Mouse (Mus musculus) kidney, embryonic 15.5 days (tissue): ENCODE measurements around the gene Flnb. TPM values are rescaled to one million over a fixed set of nuclear protein-coding genes. Genes with fewer than 3 reads are reported as not detected.

Experiments used
- ATAC-seq: fragments of 200-750 bp; cut with Nextera tagmentation; replicated peaks from 2 replicates; pipeline ENCODE4 v1.8.0; 2017; ENCODE audit warnings: moderate TSS enrichment; ENCODE audit not compliant: low FRiP score
- H3K27ac ChIP-seq: fragments of 300-500 bp; sonication (generic); 2 replicates; pipeline ENCODE4 v1.5.1; 2015; ENCODE audit warnings: mild to moderate bottlenecking, inconsistent platforms
- H3K27me3 ChIP-seq: fragments of 300-500 bp; sonication (generic); 2 replicates; pipeline ENCODE4 v1.6.1; 2015; ENCODE audit warnings: inconsistent platforms
- H3K36me3 ChIP-seq: fragments of 300-500 bp; sonication (generic); 2 replicates; pipeline ENCODE4 v1.6.1; 2015; ENCODE audit warnings: inconsistent platforms
- H3K4me1 ChIP-seq: fragments of 300-500 bp; sonication (generic); 2 replicates; pipeline ENCODE4 v1.6.1; 2015; ENCODE audit warnings: inconsistent platforms
- H3K4me2 ChIP-seq: fragments of 300-500 bp; sonication (generic); 2 replicates; pipeline ENCODE4 v1.6.1; 2015; ENCODE audit warnings: moderate library complexity, mild to moderate bottlenecking, inconsistent platforms
- H3K4me3 ChIP-seq: fragments of 300-500 bp; sonication (generic); replicated peaks from 2 replicates; pipeline ENCODE4 v1.5.1; 2015; ENCODE audit warnings: mild to moderate bottlenecking, inconsistent platforms
- H3K9ac ChIP-seq: fragments of 300-500 bp; sonication (generic); 2 replicates; pipeline ENCODE4 v1.6.1; 2015; ENCODE audit warnings: mild to moderate bottlenecking, inconsistent platforms
- H3K9me3 ChIP-seq: fragments of 300-500 bp; sonication (generic); replicated peaks from 2 replicates; pipeline ENCODE4 v1.6.1; 2016; ENCODE audit warnings: inconsistent platforms
- WGBS: fragments of 180-500 bp; shearing (Covaris S2); methylation state at CpG from one replicate; pipeline ENCODE4 v1.1.7; 2015; ENCODE audit warnings: mixed read lengths; 5-methylcytosine and 5-hydroxymethylcytosine counted together
- polyA plus RNA-seq: library from polyadenylated mRNA; unstranded; fragments of >200 nt; fragmentation: Nextera tagmentation; extraction: Ambion mirVana; gene quantifications from 2 replicates; pipeline ENCODE4 v1.2.1, GENCODE M21; 2015

Flnb gene
- polyA plus RNA-seq, 1 experiment from 2014 or later: 20.6 TPM

DNA sequence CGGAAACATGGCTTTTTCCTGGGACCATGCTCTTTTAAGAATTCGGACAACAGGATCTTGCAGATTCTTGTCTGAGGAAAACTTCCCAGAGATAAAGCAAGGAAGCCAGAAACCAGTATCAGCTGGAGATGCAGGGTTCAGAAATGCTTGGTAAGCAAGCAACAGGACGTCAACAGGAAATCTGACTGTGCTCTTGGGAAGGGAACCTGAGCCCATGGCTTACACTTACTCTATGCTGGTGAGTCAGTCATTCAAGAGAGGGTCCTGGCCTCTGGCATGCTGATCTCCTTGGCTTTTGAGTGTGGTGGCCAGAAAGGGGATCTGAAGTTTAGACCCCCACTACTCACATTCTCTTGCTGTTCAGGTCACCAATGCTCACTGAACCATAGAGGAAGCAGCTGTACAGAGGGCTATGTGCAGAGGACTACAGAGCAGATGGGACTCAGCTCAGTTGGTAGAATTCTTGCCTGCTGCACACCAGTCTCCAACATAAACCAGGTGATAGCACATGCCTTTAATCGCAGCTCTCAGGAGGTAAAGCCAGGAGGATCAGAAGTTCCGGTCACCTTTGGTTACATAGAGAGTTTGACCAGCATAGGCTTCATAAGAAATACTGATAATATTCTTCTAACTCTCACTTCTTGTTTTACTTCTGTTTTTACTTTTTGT is 173.5 kb downstream of the Flnb start:
- Histone ChIP-seq H3K27ac (0 out of 2 replicates have a peak overlapping the region, but pooled peaks have one; percentile 15), H3K27me3 (no peaks in the 10 kb centered on the region), H3K4me3 (no peak overlapping the region), H3K4me2 (no peak overlapping the region), H3K9me3 (no peaks in the 10 kb centered on the region), H3K9ac (no peak overlapping the region), H3K36me3 (no peaks in the 10 kb centered on the region), H3K4me1 (peaks cover 17% of the 10 kb centered on the region)
- 72% methylated on average over 5 of the region's 5 CpGs for WGBS
- peak; percentile 54 for ATAC-seq

DNA sequence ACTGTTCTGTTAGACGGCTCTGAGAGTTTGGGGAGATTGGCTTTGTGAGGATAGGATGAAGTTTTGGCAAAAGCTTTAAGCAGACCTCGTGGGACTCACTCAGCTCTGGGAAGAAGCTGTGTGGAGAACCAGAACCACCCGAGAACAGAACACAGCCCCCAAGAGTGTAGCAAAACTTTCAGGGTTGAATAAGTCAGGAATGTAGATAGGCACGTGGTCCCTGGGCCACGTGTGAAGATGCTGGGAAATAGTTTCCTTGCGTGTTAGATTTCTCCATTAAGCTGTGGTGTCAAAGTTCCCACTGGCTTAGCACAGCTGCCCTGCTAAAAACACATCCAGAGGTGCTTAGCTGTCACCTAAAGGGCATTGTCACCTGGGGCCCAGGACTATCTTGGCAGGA is 174.4 kb downstream of the Flnb start:
- Histone ChIP-seq H3K9me3 (no peaks in the 10 kb centered on the region), H3K9ac (no peak overlapping the region), H3K36me3 (no peaks in the 10 kb centered on the region), H3K27ac (no peak overlapping the region), H3K27me3 (no peaks in the 10 kb centered on the region), H3K4me1 (peaks cover 21% of the 10 kb centered on the region), H3K4me2 (no peak overlapping the region), H3K4me3 (no peak overlapping the region)
- 0 out of 2 replicates have a peak, but pooled peaks have one; percentile 13 for ATAC-seq
- WGBS: 42% methylated on average over 6 of the region's 6 CpGs

DNA sequence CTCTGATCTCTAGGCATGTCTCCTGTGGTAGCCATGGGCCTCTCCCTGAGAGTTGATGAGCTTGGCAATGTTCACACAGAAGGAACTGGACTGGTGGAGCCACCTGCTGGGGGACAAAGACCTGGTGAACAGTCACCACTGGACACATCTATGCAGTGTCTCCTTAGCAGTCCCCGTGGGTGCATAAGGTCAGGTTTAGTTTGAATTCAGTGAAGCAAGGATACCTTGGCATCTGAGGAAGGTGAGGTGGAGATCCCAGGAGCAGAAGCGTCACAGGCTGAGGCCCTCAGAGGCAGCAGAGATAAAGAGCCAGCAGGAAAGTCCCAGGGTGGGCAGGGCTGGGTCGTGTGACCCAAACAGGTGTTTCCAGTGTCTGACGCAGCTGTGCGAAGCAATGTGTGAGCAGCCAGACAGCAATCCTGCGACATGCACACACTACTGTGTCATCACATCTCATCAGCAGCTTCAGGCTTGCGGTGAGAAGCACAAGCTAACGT is 176.6 kb downstream of the Flnb start, which contains the start of gene Dnase1l3:
TSS of gene Dnase1l3 (minus strand) at position 303 of the 497 bp plus-strand sequence.
- Histone ChIP-seq H3K27me3 (0 out of 2 replicates have a peak, but pooled peaks cover under 1% of the 10 kb centered on the region), H3K9me3 (no peaks in the 10 kb centered on the region), H3K4me1 (peaks cover 24% of the 10 kb centered on the region), H3K27ac (no peak within 1 kb of the TSS), H3K36me3 (no peaks in the 10 kb centered on the region), H3K4me3 (no peak within 1 kb of the TSS), H3K9ac (no peak within 1 kb of the TSS), H3K4me2 (no peak within 1 kb of the TSS)
- 66% methylated on average over 8 of the region's 8 CpGs for WGBS
- ATAC-seq: 0 out of 2 replicates have a peak, but pooled peaks have one; percentile 36

DNA sequence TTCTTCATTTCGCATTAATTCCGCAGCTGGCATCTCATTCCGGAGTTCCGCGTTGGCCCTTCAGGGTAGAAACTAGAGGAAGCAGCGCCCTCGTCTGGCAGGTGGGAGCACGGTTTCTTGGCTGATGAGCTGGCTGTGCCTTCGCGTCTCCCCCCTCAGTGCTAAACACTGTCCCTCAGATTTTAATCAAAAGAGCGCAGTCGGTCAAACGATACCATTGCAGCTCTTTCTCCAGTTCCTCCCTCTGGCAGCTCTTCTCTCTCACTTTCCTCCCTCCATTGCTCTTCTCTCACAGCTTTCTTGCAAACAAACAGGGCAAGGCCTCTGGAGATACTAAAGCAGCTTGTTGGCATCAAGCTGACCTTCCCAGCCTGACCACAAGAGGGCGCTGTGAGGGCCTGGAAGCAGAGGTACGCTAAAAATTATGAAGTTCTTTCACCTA is 179.5 kb downstream of the Flnb start:
- H3K4me1 ChIP-seq: peaks cover 21% of the 10 kb centered on the region
- no peak overlapping the region for H3K27ac ChIP-seq
- peak overlapping the region; percentile 15 for H3K4me3 ChIP-seq
- H3K4me2 ChIP-seq: peak overlapping the region; percentile 52
- no peaks in the 10 kb centered on the region for H3K36me3 ChIP-seq
- H3K27me3 ChIP-seq: peaks cover 25% of the 10 kb centered on the region
- H3K9me3 ChIP-seq: no peaks in the 10 kb centered on the region
- 2% methylated on average over 15 of the region's 15 CpGs for WGBS
- 0 out of 2 replicates have a peak, but pooled peaks have one; percentile 16 for ATAC-seq
- H3K9ac ChIP-seq: no peak overlapping the region

DNA sequence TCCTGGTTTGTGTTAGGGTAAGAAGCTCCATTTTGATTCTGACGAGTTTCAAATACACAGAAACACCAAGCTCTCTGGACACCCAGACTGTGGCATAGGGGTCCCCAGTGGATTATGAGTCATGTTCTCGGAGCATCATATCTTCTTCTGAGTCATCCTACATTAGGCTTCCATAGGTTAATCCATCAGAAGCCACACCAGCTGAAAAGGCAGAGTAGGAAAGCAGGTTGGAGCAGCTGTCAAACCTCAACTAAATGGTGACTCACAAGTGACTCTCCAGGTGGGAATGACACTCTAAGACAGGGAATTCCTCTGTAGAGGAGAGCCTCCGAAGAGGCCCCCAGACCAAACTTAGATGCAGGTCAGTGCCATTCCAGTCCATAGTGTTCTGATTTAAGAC is 181.3 kb downstream of the Flnb start:
- H3K9me3 ChIP-seq: no peaks in the 10 kb centered on the region
- no peak overlapping the region for H3K4me2 ChIP-seq
- no peak overlapping the region for H3K9ac ChIP-seq
- 77% methylated on average over 3 of the region's 3 CpGs for WGBS
- no peak overlapping the region for H3K27ac ChIP-seq
- no peak for ATAC-seq
- peaks cover 33% of the 10 kb centered on the region for H3K4me1 ChIP-seq
- H3K36me3 ChIP-seq: no peaks in the 10 kb centered on the region
- H3K4me3 ChIP-seq: no peak overlapping the region
- peaks cover 25% of the 10 kb centered on the region for H3K27me3 ChIP-seq

DNA sequence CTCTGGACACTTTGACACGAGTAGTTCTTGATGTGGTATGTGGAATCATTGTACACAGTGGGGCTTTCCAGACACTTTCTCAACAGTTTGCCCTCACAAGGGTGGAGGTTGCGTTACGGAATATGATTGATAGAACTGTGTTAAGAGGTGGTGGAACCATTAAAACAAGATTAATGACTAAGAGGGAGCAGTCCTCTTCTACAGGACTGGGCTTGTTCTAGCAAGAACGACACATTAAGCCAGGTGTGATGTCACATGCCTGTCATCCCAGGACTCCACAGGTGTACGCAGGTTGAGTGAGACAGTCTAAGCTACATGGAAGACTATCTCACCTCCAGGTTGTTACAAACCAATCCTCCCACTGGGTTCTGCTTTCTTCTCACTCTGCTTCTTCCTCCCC is 181.7 kb downstream of the Flnb start:
- H3K4me3 ChIP-seq: no peak overlapping the region
- no peaks in the 10 kb centered on the region for H3K36me3 ChIP-seq
- H3K4me2 ChIP-seq: no peak overlapping the region
- H3K27me3 ChIP-seq: peaks cover 25% of the 10 kb centered on the region
- no peak overlapping the region for H3K27ac ChIP-seq
- no peak for ATAC-seq
- H3K9me3 ChIP-seq: no peaks in the 10 kb centered on the region
- peaks cover 37% of the 10 kb centered on the region for H3K4me1 ChIP-seq
- H3K9ac ChIP-seq: no peak overlapping the region
- 62% methylated on average over 5 of the region's 5 CpGs for WGBS

DNA sequence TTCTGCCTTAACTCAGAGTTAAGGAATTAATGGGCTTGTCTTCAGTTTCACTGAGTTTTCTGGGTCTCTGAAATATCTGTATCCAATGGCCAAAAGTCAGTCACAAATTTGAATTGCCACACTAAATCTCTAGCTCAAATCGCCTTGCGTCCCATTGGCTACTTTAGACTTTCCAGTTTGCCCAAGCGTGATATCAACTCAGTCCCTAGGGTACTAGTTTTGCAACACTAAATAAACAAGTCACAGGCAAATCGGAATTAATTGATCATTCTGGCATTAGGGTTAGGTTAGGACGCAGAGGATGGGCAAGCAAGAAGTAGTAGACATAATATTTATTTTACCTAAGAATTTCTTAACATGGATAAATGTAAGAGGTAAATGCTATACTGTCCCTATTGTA is 182.5 kb downstream of the Flnb start:
- peaks cover 25% of the 10 kb centered on the region for H3K27me3 ChIP-seq
- H3K4me2 ChIP-seq: no peak overlapping the region
- H3K9ac ChIP-seq: no peak overlapping the region
- no peaks in the 10 kb centered on the region for H3K9me3 ChIP-seq
- no peaks in the 10 kb centered on the region for H3K36me3 ChIP-seq
- peaks cover 38% of the 10 kb centered on the region for H3K4me1 ChIP-seq
- no peak overlapping the region for H3K27ac ChIP-seq
- 82% methylated on average over 5 of the region's 5 CpGs for WGBS
- no peak for ATAC-seq
- H3K4me3 ChIP-seq: no peak overlapping the region

Other genes starting within 250 kb of the Flnb start
- gene Gm3558, start 249.4 kb upstream of the Flnb start, polyA plus RNA-seq: 0.10 and 0.32 TPM in 2 replicates
- not detected in 2 replicates for gene Gm10338, start 222.4 kb upstream of the Flnb start, polyA plus RNA-seq
- gene Gm10128, start 174.0 kb upstream of the Flnb start, polyA plus RNA-seq: not detected in 2 replicates
- gene Gm26661, start 26.4 kb upstream of the Flnb start, polyA plus RNA-seq: not detected in 2 replicates
- not detected in 2 replicates for gene Gm45521, start 139.3 kb downstream of the Flnb start, polyA plus RNA-seq
- gene Dnase1l3, start 176.6 kb downstream of the Flnb start, polyA plus RNA-seq: 0.29 and 0.30 TPM in 2 replicates
- gene Abhd6, start 184.9 kb downstream of the Flnb start, polyA plus RNA-seq: 24.7 and 26.6 TPM in 2 replicates